Mouse (Mus musculus) effector memory CD4-positive, alpha-beta T cell, adult 7 months (primary cell): ENCODE measurements around the gene Glmp. TPM values are rescaled to one million over a fixed set of nuclear protein-coding genes. Genes with fewer than 3 reads are reported as not detected.

Source experiments
- polyA plus RNA-seq: library from polyadenylated mRNA; unstranded; fragments of 100-300 nt; shearing (Covaris generic); gene quantifications from one replicate; pipeline ENCODE4 v1.2.1, GENCODE M21; 2017

The Glmp gene
- 191 TPM for polyA plus RNA-seq

DNA sequence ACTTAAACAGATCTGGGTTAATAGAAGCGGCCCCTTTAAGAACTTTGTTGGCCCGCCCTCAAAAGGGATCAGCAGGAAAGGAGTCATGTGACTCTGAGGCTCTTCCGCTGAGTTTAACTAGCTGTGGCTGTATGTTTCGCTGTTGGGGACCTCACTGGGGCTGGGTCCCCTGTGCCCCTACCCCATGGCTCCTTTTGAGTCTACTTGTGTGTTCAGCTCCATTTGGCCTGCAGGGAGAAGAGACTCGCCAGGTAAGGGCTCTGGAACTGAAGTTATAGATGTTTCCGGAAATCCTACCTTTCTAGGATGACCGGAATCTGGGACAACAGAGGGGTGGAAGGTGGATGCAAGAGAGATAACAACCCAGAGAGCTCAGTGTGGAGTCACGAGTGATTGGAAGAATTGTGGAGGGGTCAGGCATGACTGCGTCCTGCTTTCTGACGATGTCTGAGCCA, at the start of gene Glmp:
Gene Glmp (plus strand): TSS at position 73 of the 455 bp plus-strand sequence.

DNA sequence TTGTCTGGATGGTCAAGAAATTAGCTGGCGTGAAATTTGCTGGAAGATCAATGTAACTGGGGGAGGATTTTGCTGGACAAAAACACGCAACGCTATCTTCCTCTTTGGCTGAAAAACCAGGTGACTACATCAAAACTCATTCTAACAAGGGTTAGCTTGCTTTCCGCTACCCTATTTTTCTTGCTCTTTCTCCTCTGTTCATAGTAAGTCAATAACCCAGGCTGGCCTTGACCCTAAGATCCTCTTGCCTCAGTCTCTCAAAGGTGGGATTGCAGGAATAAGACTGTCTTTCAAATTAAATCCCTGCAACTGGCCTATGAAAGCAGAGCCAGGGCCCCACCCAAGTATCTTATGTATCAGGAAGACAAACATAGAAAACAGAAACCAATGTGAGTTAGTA, 37.7 kb upstream of the Glmp start, which contains the start of gene Gm38392:
Gene Gm38392 (minus strand): TSS at position 101 of the 400 bp plus-strand sequence.

DNA sequence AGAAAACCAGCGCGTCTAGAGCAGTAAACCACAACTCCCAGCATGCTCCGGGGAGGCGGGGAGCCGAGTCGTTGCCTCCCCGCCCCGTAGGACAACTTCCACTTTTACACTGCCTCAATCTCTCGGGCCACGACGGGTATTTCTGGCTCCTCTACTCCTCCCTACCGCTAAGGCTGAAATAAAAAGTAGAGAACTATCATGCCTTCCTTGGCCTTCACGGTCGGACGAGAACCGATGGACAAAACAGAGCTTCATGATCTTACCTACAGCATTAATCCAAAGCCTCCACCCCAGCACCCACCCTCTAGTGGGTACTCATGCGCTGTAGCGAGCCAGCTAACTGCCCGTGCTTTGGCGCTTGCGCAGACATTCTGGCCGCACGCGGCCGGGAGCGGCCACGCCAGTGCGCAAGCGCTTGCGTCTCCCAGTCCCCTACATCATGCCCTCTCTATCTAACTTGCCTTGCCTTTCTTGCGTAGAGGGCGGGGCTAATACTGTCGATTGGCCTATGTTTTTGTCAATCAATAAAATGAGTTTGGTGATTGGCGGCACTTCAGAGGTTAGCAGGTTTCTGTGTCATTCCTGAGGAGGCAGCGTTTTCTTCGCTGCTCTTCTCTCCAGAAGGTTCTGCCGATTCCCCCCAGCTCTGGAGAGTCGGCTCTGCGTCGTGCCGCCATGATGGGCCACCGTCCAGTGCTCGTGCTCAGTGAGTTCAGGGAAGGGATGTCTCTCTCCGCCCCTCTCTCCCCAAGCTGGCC, 28.1 kb upstream of the Glmp start, which contains the start of the genes Tsacc and Cct3:
Gene Tsacc (minus strand): TSS at position 439 of the 758 bp plus-strand sequence.
Gene Cct3 (plus strand): TSS at position 556 of the 758 bp plus-strand sequence.

DNA sequence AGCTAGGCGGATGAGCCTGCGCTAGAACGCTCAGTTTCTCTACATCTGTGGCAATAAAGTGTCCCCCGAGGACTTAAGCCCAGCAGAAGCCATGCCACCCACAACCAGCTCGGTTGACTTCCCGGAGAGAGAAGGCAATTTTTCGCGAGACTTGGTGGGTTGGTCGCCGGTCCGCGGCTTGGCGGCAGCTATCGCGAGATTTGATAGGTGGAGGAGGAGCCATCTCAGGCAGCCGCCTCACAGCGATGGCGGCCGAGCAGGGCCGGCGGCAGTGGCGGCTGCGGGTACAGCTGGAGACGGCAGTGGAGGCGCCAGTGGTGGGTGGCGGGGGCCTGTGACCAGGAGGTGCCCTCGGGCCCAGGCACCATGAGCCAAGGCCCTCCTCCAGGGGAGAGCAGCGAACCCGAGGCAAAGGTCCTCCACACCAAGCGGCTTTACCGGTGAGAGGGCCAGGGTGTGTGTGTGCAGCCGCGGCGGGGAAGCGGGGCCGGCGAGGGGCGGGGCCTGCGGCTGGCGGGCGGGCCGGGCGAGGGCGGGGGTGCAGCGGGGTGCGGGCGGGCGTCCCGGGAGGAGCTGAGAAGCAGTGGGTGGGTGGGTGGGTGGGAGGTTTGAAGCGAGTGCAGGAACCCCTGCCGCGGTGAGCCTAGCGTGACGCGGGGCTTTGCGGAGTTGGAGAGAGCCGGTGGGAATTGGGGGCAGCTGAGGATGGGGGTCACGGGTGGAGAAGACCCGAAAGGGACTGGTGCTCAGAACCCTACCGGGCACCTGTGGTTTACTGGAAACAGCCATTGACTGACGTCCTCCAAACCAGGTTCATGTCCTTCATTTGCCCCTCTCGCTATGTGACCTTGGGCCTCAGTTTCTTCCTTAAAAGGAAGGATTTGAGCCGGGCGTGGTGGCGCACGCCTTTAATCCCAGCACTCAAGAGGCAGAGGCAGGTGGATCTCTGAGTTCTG, 11.5 kb downstream of the Glmp start, which contains the start of the genes Tmem79 and Smg5:
Gene Tmem79 (minus strand): TSS at position 91 of the 956 bp plus-strand sequence.
Gene Smg5 (plus strand): TSS at position 203 of the 956 bp plus-strand sequence.

DNA sequence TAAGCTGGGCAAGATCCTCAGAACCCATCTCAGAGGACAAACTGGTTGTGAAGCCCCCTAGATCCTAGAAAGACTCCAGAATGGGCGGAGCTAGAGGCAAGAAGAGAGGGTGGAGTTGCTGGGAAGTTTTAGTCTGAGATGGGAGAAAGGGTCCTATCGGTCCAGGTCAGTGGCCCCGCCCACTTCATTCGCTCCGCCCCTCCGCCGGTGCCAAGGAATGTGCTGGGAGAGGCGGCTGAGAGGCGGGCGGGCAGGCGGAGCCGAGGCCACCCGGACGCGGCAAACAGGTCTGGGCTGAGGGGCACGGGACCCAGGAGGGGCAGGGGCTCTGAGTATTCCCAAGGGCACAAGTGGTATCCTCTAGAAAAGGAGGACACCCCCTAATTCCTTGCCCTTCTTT, 39.5 kb downstream of the Glmp start, which contains the start of gene Paqr6:
Gene Paqr6 (plus strand): TSS at position 248 of the 400 bp plus-strand sequence.

DNA sequence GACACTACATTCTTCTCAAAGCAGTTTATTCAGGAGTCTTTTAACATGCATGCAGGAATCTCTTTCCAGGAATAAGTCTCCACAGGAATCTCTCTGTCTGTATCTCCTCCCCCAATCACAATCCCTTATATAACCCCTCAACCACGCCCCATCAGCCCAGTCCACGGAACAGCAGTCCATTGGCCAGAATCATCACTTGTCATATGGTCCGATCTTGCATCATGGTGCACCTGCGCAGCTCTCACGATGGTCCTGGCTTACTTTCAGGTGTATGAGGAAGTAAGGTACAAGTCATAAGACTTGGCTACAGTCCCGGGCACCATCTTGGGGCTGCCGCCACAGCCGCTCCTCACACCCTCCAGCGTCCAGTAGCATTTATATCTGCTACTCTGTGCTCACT, 47.8 kb downstream of the Glmp start, which contains the start of gene Bglap3:
Gene Bglap3 (minus strand): TSS at position 101 of the 400 bp plus-strand sequence.

DNA sequence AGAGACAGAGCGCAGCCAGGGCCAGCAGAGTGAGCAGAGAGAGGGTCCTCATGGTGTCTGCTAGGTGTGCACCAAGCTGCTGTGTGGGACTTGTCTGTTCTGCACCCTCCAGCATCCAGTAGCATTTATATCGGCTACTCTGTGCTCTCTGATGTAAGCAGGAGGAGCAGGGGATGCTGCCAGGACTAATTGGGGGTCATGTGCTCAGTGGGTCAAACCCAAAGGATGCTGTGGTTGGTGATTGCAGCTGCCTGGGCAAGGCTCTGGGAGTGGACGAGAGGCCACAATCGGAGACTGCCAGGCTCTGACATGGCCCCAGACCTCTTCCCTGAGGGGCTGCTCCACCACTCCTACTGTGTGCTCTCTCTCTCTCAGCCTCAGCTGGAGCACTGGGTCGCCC, 53.8 kb downstream of the Glmp start, which contains the start of gene Bglap2:
Gene Bglap2 (minus strand): TSS at position 101 of the 400 bp plus-strand sequence.

Other genes with a start within 250 kb of the Glmp start
- gene Ttc24, start 246.7 kb upstream of the Glmp start, polyA plus RNA-seq: not detected
- 0.30 TPM for gene Iqgap3, start 243.1 kb upstream of the Glmp start, polyA plus RNA-seq
- 168 TPM for gene Mef2d, start 182.7 kb upstream of the Glmp start, polyA plus RNA-seq
- not detected for gene Rhbg, start 70.3 kb upstream of the Glmp start, polyA plus RNA-seq
- not detected for gene Gm38392, start 37.8 kb upstream of the Glmp start, polyA plus RNA-seq
- gene Tsacc, start 28.0 kb upstream of the Glmp start, polyA plus RNA-seq: 4.1 TPM
- 309 TPM for gene Cct3, start 27.9 kb upstream of the Glmp start, polyA plus RNA-seq
- gene Tmem79, start 11.1 kb downstream of the Glmp start, polyA plus RNA-seq: 0.46 TPM
- gene Smg5, start 11.2 kb downstream of the Glmp start, polyA plus RNA-seq: 35.6 TPM
- gene Paqr6, start 39.6 kb downstream of the Glmp start, polyA plus RNA-seq: not detected
- not detected for gene Bglap3, start 47.7 kb downstream of the Glmp start, polyA plus RNA-seq
- gene Bglap2, start 53.7 kb downstream of the Glmp start, polyA plus RNA-seq: not detected
- gene Bglap, start 59.4 kb downstream of the Glmp start, polyA plus RNA-seq: not detected
- gene Pmf1, start 85.3 kb downstream of the Glmp start, polyA plus RNA-seq: 30.9 TPM
- 14.6 TPM for gene Slc25a44, start 100.1 kb downstream of the Glmp start, polyA plus RNA-seq
- 162 TPM for gene Sema4a, start 136.2 kb downstream of the Glmp start, polyA plus RNA-seq
- gene Lmna, start 184.9 kb downstream of the Glmp start, polyA plus RNA-seq: 189 TPM
- 0.06 TPM for gene Mex3a, start 207.4 kb downstream of the Glmp start, polyA plus RNA-seq
- not detected for gene Rab25, start 223.3 kb downstream of the Glmp start, polyA plus RNA-seq
- gene Lamtor2, start 228.1 kb downstream of the Glmp start, polyA plus RNA-seq: 126 TPM
- gene Ubqln4, start 228.7 kb downstream of the Glmp start, polyA plus RNA-seq: 35.6 TPM